Mouse (Mus musculus) spleen, adult 2 months (tissue): ENCODE results near the gene Lbp.

ENCODE experiments used
- CTCF ChIP-seq: fragments of 200-500 bp; IDR thresholded peaks from 2 replicates; pipeline ENCODE4 v1.5.1; 2011; ENCODE audit warnings: mild to moderate bottlenecking, inconsistent platforms; ENCODE audit not compliant: insufficient read depth, insufficient read length, insufficient replicate concordance; ENCODE audit errors: extremely low read depth
- POLR2A ChIP-seq: fragments of 200-500 bp; IDR thresholded peaks from 2 replicates; pipeline ENCODE4 v1.6.1; 2011; ENCODE audit warnings: low read depth, low read length, inconsistent platforms

- no peak for TF ChIP-seq POLR2A
- TF ChIP-seq CTCF = no peak
These were observed 10.6 kb upstream of the Lbp start for GRCm38 (mm10) chr2:158295700-158296099.
